Mouse (Mus musculus): ENCODE results near the gene Rimbp2. TPM values are rescaled to one million over a fixed set of nuclear protein-coding genes. Genes with fewer than 3 reads are reported as not detected.

The Rimbp2 gene
- polyA plus RNA-seq, 1 experiment from 2014 or later: 0.98 TPM

- no peak for ATAC-seq
- H3K4me2 ChIP-seq (replicated peaks): no peak overlapping the region
- no peaks in the 10 kb centered on the region for H3K36me3 ChIP-seq
- H3K27ac ChIP-seq: no peak overlapping the region
- no peaks in the 10 kb centered on the region for H3K27me3 ChIP-seq (replicated peaks)
- no peaks in the 10 kb centered on the region for H3K9me3 ChIP-seq
- H3K9ac ChIP-seq: no peak overlapping the region
- WGBS: 87% methylated on average over 5 of the region's 5 CpGs
- no peak overlapping the region for H3K4me3 ChIP-seq (replicated peaks)
- no peaks in the 10 kb centered on the region for H3K4me1 ChIP-seq (replicated peaks)
Observed at GRCm38 (mm10) chr5:128800592-128800991, 152.7 kb downstream of the Rimbp2 start.

DNA sequence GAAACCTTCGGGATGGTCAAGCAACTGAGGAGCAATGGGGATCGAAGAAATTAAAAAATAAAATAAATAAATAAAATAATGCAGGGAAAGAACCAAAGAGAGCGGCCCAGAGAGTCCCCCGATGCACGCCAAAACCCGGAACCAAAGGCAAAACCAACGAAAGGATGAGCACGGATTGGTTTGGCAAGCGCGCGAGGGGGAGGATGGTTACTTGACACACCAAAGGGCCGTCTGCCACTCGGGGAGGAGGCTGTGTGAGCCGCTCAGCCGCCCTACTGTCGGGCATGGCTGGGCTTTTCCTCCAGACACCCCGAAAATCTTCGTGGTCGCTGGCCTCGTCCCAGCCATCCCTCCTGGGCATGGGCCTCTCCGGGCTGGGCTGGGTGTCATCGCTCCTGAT, 171.7 kb downstream of the Rimbp2 start:
- Histone ChIP-seq H3K36me3 (no peaks in the 10 kb centered on the region), H3K4me1 (replicated peaks) (no peaks in the 10 kb centered on the region), H3K9ac (no peak overlapping the region), H3K4me2 (replicated peaks) (no peak overlapping the region), H3K9me3 (no peaks in the 10 kb centered on the region), H3K27ac (no peak overlapping the region), H3K27me3 (replicated peaks) (no peaks in the 10 kb centered on the region), H3K4me3 (replicated peaks) (no peak overlapping the region)
- ATAC-seq: no peak
- 63% methylated on average over 22 of the region's 22 CpGs for WGBS

- no peak overlapping the region for H3K4me2 ChIP-seq (replicated peaks)
- 58% methylated on average over 2 of the region's 2 CpGs for WGBS
- no peak overlapping the region for H3K27ac ChIP-seq
- ATAC-seq: no peak
- no peak overlapping the region for H3K9ac ChIP-seq
- H3K36me3 ChIP-seq: no peaks in the 10 kb centered on the region
- no peaks in the 10 kb centered on the region for H3K27me3 ChIP-seq (replicated peaks)
- H3K4me3 ChIP-seq (replicated peaks): no peak overlapping the region
- H3K9me3 ChIP-seq: no peaks in the 10 kb centered on the region
- no peaks in the 10 kb centered on the region for H3K4me1 ChIP-seq (replicated peaks)
Observed at GRCm38 (mm10) chr5:128776386-128776785, 176.9 kb downstream of the Rimbp2 start.

- ATAC-seq: peak; percentile 59
- H3K4me1 ChIP-seq (replicated peaks): 0 out of 2 replicates have a peak, but pooled peaks cover 4% of the 10 kb centered on the region
- no peak overlapping the region for H3K4me3 ChIP-seq (replicated peaks)
- H3K4me2 ChIP-seq (replicated peaks): peak overlapping the region; percentile 36
- no peaks in the 10 kb centered on the region for H3K27me3 ChIP-seq (replicated peaks)
- no peaks in the 10 kb centered on the region for H3K36me3 ChIP-seq
- 6% methylated on average over 10 of the region's 10 CpGs for WGBS
- H3K9ac ChIP-seq: no peak overlapping the region
- no peak overlapping the region for H3K27ac ChIP-seq
- H3K9me3 ChIP-seq: no peaks in the 10 kb centered on the region
Observed at GRCm38 (mm10) chr5:128769026-128769631, 184.2 kb downstream of the Rimbp2 start.

- no peaks in the 10 kb centered on the region for H3K9me3 ChIP-seq
- H3K4me2 ChIP-seq (replicated peaks): no peak overlapping the region
- no peaks in the 10 kb centered on the region for H3K4me1 ChIP-seq (replicated peaks)
- no peaks in the 10 kb centered on the region for H3K36me3 ChIP-seq
- WGBS: 37% methylated on average over 8 of the region's 8 CpGs
- no peak overlapping the region for H3K27ac ChIP-seq
- no peak overlapping the region for H3K4me3 ChIP-seq (replicated peaks)
- H3K27me3 ChIP-seq (replicated peaks): no peaks in the 10 kb centered on the region
- ATAC-seq: no peak
- H3K9ac ChIP-seq: no peak overlapping the region
Observed at GRCm38 (mm10) chr5:128761118-128761517, 192.2 kb downstream of the Rimbp2 start.

- no peak overlapping the region for H3K4me3 ChIP-seq (replicated peaks)
- 80% methylated on average over 8 of the region's 8 CpGs for WGBS
Observed at GRCm38 (mm10) chr5:128746261-128746660, 207.0 kb downstream of the Rimbp2 start.

DNA sequence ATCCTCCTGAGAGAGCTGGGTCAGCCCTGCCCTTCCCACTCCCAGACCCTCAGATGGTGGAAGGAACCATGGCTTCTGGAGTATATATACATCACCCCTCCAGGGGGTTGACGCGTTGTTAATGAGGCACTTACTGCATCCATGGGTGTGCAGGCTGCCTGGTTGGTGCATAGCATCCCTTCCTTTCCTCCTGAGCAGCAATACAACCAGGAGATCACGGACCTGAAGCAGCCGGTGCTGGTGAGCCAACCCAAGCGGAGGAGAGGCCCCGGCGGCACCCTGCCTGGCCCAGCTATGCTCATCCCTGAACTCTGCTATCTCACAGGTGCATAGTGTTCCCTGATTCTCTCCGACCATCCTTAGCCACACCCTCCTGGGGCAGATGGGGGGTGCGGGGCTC, 208.1 kb downstream of the Rimbp2 start:
- ATAC-seq: no peak
- H3K4me3 ChIP-seq (replicated peaks): no peak overlapping the region
- H3K27ac ChIP-seq: no peak overlapping the region
- no peaks in the 10 kb centered on the region for H3K4me1 ChIP-seq (replicated peaks)
- 74% methylated on average over 9 of the region's 9 CpGs for WGBS
- H3K27me3 ChIP-seq (replicated peaks): no peaks in the 10 kb centered on the region
- H3K9me3 ChIP-seq: no peaks in the 10 kb centered on the region
- H3K9ac ChIP-seq: no peak overlapping the region
- H3K36me3 ChIP-seq: no peaks in the 10 kb centered on the region
- no peak overlapping the region for H3K4me2 ChIP-seq (replicated peaks)

More at GRCm38 (mm10) chr5:128746261-128746660, 207.0 kb downstream of the Rimbp2 start:
- no peaks in the 10 kb centered on the region for H3K4me1 ChIP-seq (replicated peaks)
- no peaks in the 10 kb centered on the region for H3K36me3 ChIP-seq
- no peak overlapping the region for H3K9ac ChIP-seq
- H3K4me2 ChIP-seq (replicated peaks): no peak overlapping the region
- no peak for ATAC-seq
- no peaks in the 10 kb centered on the region for H3K9me3 ChIP-seq
- no peak overlapping the region for H3K27ac ChIP-seq
- H3K27me3 ChIP-seq (replicated peaks): no peaks in the 10 kb centered on the region

- no peaks in the 10 kb centered on the region for H3K27me3 ChIP-seq (replicated peaks)
- H3K4me3 ChIP-seq (replicated peaks): no peak overlapping the region
- no peak overlapping the region for H3K27ac ChIP-seq
- H3K9me3 ChIP-seq: no peaks in the 10 kb centered on the region
- no peaks in the 10 kb centered on the region for H3K36me3 ChIP-seq
- no peaks in the 10 kb centered on the region for H3K4me1 ChIP-seq (replicated peaks)
- no peak overlapping the region for H3K9ac ChIP-seq
- no peak for ATAC-seq
- 83% methylated on average over 6 of the region's 6 CpGs for WGBS
- H3K4me2 ChIP-seq (replicated peaks): no peak overlapping the region
Observed at GRCm38 (mm10) chr5:128744351-128744750, 208.9 kb downstream of the Rimbp2 start.

DNA sequence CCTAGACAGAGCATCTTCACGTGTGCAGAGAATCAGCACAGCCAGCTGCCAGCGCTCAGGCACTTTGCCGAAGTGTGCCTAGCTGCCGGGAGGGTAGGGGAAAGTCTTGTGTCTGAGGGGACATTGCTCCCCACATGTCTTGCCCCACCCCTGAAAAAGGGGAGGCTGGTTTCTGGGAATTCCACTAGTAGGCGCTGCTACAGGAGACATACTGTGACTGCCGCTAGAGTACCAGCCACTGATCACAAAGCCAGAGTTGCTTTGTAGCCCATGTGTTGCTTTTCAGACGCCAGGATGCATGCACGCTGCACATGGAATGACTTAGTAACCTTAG, 213.5 kb downstream of the Rimbp2 start:
- H3K4me3 ChIP-seq (replicated peaks): no peak overlapping the region
- H3K27me3 ChIP-seq (replicated peaks): no peaks in the 10 kb centered on the region
- no peak overlapping the region for H3K9ac ChIP-seq
- WGBS: 38% methylated on average over 8 of the region's 8 CpGs
- no peak overlapping the region for H3K4me2 ChIP-seq (replicated peaks)
- ATAC-seq: no peak
- no peaks in the 10 kb centered on the region for H3K9me3 ChIP-seq
- no peaks in the 10 kb centered on the region for H3K4me1 ChIP-seq (replicated peaks)
- H3K27ac ChIP-seq: no peak overlapping the region
- H3K36me3 ChIP-seq: no peaks in the 10 kb centered on the region

DNA sequence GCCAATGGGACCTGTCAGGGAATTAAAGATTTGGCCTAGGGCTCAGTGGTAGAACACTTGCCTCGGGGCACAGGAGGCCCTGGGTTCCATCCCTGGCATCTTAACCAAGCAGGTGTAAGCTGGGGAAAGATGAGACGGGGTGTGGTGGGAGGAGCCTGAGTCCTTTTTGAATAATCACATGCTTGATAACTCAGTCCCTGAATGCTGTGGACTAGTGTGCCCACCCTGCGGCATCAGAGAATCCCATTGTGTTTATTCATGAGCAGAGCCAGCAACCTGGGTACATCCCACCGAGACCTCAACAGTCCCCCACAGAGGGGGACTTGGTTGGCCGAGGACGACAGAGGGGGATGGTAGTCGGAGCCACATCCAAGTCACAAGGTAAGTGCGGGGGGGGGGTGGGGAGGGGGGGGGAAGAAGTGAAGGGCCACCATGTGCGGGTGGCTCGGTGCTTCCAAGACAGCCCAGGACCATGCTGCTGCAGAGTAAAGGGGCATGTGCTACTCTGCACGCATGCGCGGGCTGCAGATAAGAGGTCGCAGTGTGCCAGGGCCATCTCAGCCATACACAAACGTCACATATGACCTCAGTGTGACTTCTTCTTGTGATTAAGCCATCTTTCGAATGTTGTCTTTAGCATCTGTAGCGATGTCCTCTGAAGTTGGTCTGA, 214.0 kb downstream of the Rimbp2 start:
- Histone ChIP-seq H3K4me3 (replicated peaks) (no peak overlapping the region), H3K4me2 (replicated peaks) (no peak overlapping the region), H3K27me3 (replicated peaks) (no peaks in the 10 kb centered on the region), H3K9me3 (no peaks in the 10 kb centered on the region), H3K4me1 (replicated peaks) (no peaks in the 10 kb centered on the region), H3K36me3 (no peaks in the 10 kb centered on the region), H3K27ac (no peak overlapping the region), H3K9ac (no peak overlapping the region)
- no peak for ATAC-seq
- WGBS: 44% methylated on average over 16 of the region's 17 CpGs

- Histone ChIP-seq H3K4me3 (replicated peaks) (no peak overlapping the region), H3K9me3 (no peaks in the 10 kb centered on the region), H3K27me3 (replicated peaks) (no peaks in the 10 kb centered on the region), H3K9ac (no peak overlapping the region), H3K36me3 (no peaks in the 10 kb centered on the region), H3K4me1 (replicated peaks) (no peaks in the 10 kb centered on the region), H3K27ac (no peak overlapping the region), H3K4me2 (replicated peaks) (no peak overlapping the region)
- 74% methylated on average over 22 of the region's 22 CpGs for WGBS
- no peak for ATAC-seq
Observed at GRCm38 (mm10) chr5:128735921-128736320, 217.4 kb downstream of the Rimbp2 start.

DNA sequence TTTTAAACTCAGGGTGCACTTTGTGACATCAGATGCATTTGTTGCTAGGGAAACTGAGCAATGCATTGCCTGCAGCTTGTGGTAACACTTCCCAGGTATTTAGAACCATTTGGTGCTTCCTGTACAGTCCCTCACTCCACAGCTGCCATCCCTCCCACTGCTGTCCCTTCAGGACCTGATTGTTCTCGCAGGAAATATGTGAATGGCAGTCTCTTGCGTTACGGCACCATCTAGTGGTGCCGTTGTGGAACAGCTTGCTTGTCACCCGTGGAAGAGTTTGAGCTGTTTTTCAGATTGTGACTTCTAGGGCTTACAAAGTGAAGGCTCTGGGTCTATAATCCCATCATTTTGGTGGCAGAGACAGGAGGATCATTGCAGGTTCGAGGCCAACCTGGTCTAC, 219.3 kb downstream of the Rimbp2 start:
- Histone ChIP-seq H3K36me3 (no peaks in the 10 kb centered on the region), H3K27me3 (replicated peaks) (no peaks in the 10 kb centered on the region), H3K4me2 (replicated peaks) (no peak overlapping the region), H3K4me3 (replicated peaks) (no peak overlapping the region), H3K9ac (no peak overlapping the region), H3K9me3 (no peaks in the 10 kb centered on the region), H3K4me1 (replicated peaks) (no peaks in the 10 kb centered on the region), H3K27ac (no peak overlapping the region)
- 5% methylated on average over 6 of the region's 6 CpGs for WGBS
- ATAC-seq: no peak

GRCm38 (mm10) chr5:128732416-128733014, 220.8 kb downstream of the Rimbp2 start:
- 63% methylated on average over 11 of the region's 11 CpGs for WGBS
- H3K27me3 ChIP-seq (replicated peaks): no peaks in the 10 kb centered on the region
- no peaks in the 10 kb centered on the region for H3K9me3 ChIP-seq
- no peaks in the 10 kb centered on the region for H3K36me3 ChIP-seq
- H3K4me3 ChIP-seq (replicated peaks): no peak overlapping the region
- H3K4me1 ChIP-seq (replicated peaks): no peaks in the 10 kb centered on the region
- ATAC-seq: no peak
- H3K9ac ChIP-seq: no peak overlapping the region
- H3K4me2 ChIP-seq (replicated peaks): no peak overlapping the region
- H3K27ac ChIP-seq: no peak overlapping the region

All from intestine, embryonic 15.5 days (tissue).